Mouse (Mus musculus) limb, embryonic 13.5 days (tissue): ENCODE measurements around the gene Spa17. TPM values are rescaled to one million over a fixed set of nuclear protein-coding genes. Genes with fewer than 3 reads are reported as not detected.

Experiments used
- ATAC-seq: fragments of 200-750 bp; cut with Nextera tagmentation; 2 replicates; pipeline ENCODE4 v1.8.0; 2017; ENCODE audit warnings: low read depth, moderate number of reproducible peaks, moderate TSS enrichment; ENCODE audit not compliant: low FRiP score
- H3K27ac ChIP-seq: fragments of 300-500 bp; sonication (generic); 2 replicates; pipeline ENCODE4 v1.5.1; 2015; ENCODE audit warnings: inconsistent platforms, mild to moderate bottlenecking, moderate library complexity
- H3K27me3 ChIP-seq: fragments of 300-500 bp; sonication (generic); 2 replicates; pipeline ENCODE4 v1.6.1; 2015; ENCODE audit warnings: mild to moderate bottlenecking, inconsistent platforms
- H3K36me3 ChIP-seq: fragments of 300-500 bp; sonication (generic); 2 replicates; pipeline ENCODE4 v1.6.1; 2015; ENCODE audit warnings: inconsistent platforms, mild to moderate bottlenecking, moderate library complexity
- H3K4me1 ChIP-seq: fragments of 300-500 bp; sonication (generic); 2 replicates; pipeline ENCODE4 v1.6.1; 2015; ENCODE audit warnings: inconsistent platforms
- H3K4me2 ChIP-seq: fragments of 300-500 bp; sonication (generic); replicated peaks from 2 replicates; pipeline ENCODE4 v1.6.1; 2015; ENCODE audit warnings: inconsistent platforms, mild to moderate bottlenecking, moderate library complexity
- H3K4me3 ChIP-seq: fragments of 300-500 bp; sonication (generic); 2 replicates; pipeline ENCODE4 v1.5.1; 2015; ENCODE audit warnings: moderate library complexity, mild to moderate bottlenecking, inconsistent platforms
- H3K9ac ChIP-seq: fragments of 300-500 bp; sonication (generic); 2 replicates; pipeline ENCODE4 v1.6.1; 2015; ENCODE audit warnings: mild to moderate bottlenecking, inconsistent platforms
- H3K9me3 ChIP-seq: fragments of 300-500 bp; sonication (generic); 2 replicates; pipeline ENCODE4 v1.6.1; 2016; ENCODE audit warnings: inconsistent platforms
- WGBS: fragments of 180-500 bp; shearing (Covaris S2); methylation state at CpG from one replicate; pipeline ENCODE4 v1.1.7; 2015; 5-methylcytosine and 5-hydroxymethylcytosine counted together
- polyA plus RNA-seq: library from polyadenylated mRNA; unstranded; fragments of >200 nt; fragmentation: Nextera tagmentation; extraction: Ambion mirVana; gene quantifications from 2 replicates; pipeline ENCODE4 v1.2.1, GENCODE M21; 2015

The Spa17 gene
- polyA plus RNA-seq, 1 experiment from 2014 or later: 6.0 TPM

GRCm38 (mm10) chr9:37634269-37634668 lies 20.7 kb upstream of the Spa17 start:
- WGBS: 84% methylated on average over 3 of the region's 3 CpGs
- no peak for ATAC-seq
- Histone ChIP-seq H3K36me3 (no peaks in the 10 kb centered on the region), H3K4me1 (no peaks in the 10 kb centered on the region), H3K27me3 (no peaks in the 10 kb centered on the region), H3K4me2 (no peak overlapping the region), H3K4me3 (no peak overlapping the region), H3K9ac (no peak overlapping the region), H3K9me3 (no peaks in the 10 kb centered on the region), H3K27ac (no peak overlapping the region)

GRCm38 (mm10) chr9:37632305-37632704 lies 18.8 kb upstream of the Spa17 start:
- 75% methylated on average over 2 of the region's 2 CpGs for WGBS
- no peak for ATAC-seq

GRCm38 (mm10) chr9:37629941-37630340 lies 16.4 kb upstream of the Spa17 start:
- H3K4me1 ChIP-seq: no peaks in the 10 kb centered on the region
- no peak overlapping the region for H3K9ac ChIP-seq
- H3K9me3 ChIP-seq: no peaks in the 10 kb centered on the region
- no peak overlapping the region for H3K27ac ChIP-seq
- no peak for ATAC-seq
- H3K4me2 ChIP-seq: no peak overlapping the region
- WGBS: 80% methylated on average over 2 of the region's 2 CpGs
- H3K4me3 ChIP-seq: no peak overlapping the region
- no peaks in the 10 kb centered on the region for H3K36me3 ChIP-seq
- peaks cover 10% of the 10 kb centered on the region for H3K27me3 ChIP-seq

More at GRCm38 (mm10) chr9:37632305-37632704, 18.8 kb upstream of the Spa17 start:
- Histone ChIP-seq H3K4me1 (no peaks in the 10 kb centered on the region), H3K27ac (no peak overlapping the region), H3K4me3 (no peak overlapping the region), H3K36me3 (no peaks in the 10 kb centered on the region), H3K4me2 (no peak overlapping the region), H3K9me3 (no peaks in the 10 kb centered on the region), H3K9ac (no peak overlapping the region), H3K27me3 (0 out of 2 replicates have a peak, but pooled peaks cover 3% of the 10 kb centered on the region)

- 72% methylated on average over 4 of the region's 4 CpGs for WGBS
Observed at GRCm38 (mm10) chr9:37628581-37628980, 15.1 kb upstream of the Spa17 start.

GRCm38 (mm10) chr9:37627263-37627662 lies 13.7 kb upstream of the Spa17 start:
- Histone ChIP-seq H3K4me1 (no peaks in the 10 kb centered on the region), H3K9ac (no peak overlapping the region), H3K9me3 (no peaks in the 10 kb centered on the region), H3K27ac (no peak overlapping the region), H3K36me3 (no peaks in the 10 kb centered on the region), H3K27me3 (peaks cover 10% of the 10 kb centered on the region), H3K4me3 (no peak overlapping the region), H3K4me2 (no peak overlapping the region)
- no peak for ATAC-seq
- WGBS: 100% methylated on average over 1 of the region's 1 CpGs

More at GRCm38 (mm10) chr9:37628581-37628980, 15.1 kb upstream of the Spa17 start:
- H3K27ac ChIP-seq: no peak overlapping the region
- H3K4me3 ChIP-seq: no peak overlapping the region
- H3K9me3 ChIP-seq: no peaks in the 10 kb centered on the region
- H3K9ac ChIP-seq: no peak overlapping the region
- no peak for ATAC-seq
- no peaks in the 10 kb centered on the region for H3K36me3 ChIP-seq
- no peak overlapping the region for H3K4me2 ChIP-seq
- H3K27me3 ChIP-seq: peaks cover 10% of the 10 kb centered on the region
- H3K4me1 ChIP-seq: no peaks in the 10 kb centered on the region

GRCm38 (mm10) chr9:37626103-37626567 lies 12.6 kb upstream of the Spa17 start:
- no peak overlapping the region for H3K9ac ChIP-seq
- no peaks in the 10 kb centered on the region for H3K36me3 ChIP-seq
- no peak overlapping the region for H3K4me3 ChIP-seq
- H3K4me2 ChIP-seq: no peak overlapping the region
- WGBS: 21% methylated on average over 3 of the region's 3 CpGs
- ATAC-seq: no peak
- no peaks in the 10 kb centered on the region for H3K9me3 ChIP-seq
- no peak overlapping the region for H3K27ac ChIP-seq
- no peaks in the 10 kb centered on the region for H3K4me1 ChIP-seq
- peaks cover 16% of the 10 kb centered on the region for H3K27me3 ChIP-seq

- Histone ChIP-seq H3K27ac (no peak overlapping the region), H3K27me3 (peaks cover 17% of the 10 kb centered on the region), H3K4me3 (no peak overlapping the region), H3K9me3 (no peaks in the 10 kb centered on the region), H3K9ac (no peak overlapping the region), H3K4me1 (no peaks in the 10 kb centered on the region), H3K36me3 (no peaks in the 10 kb centered on the region), H3K4me2 (no peak overlapping the region)
- ATAC-seq: peak; percentile 19; the same call in 1 of the 2 replicates
- 24% methylated on average over 7 of the region's 7 CpGs for WGBS
Observed at GRCm38 (mm10) chr9:37625641-37626040, 12.1 kb upstream of the Spa17 start.

GRCm38 (mm10) chr9:37625129-37625528 lies 11.6 kb upstream of the Spa17 start:
- Histone ChIP-seq H3K27ac (no peak overlapping the region), H3K27me3 (peaks cover 17% of the 10 kb centered on the region), H3K4me3 (no peak overlapping the region), H3K36me3 (no peaks in the 10 kb centered on the region), H3K4me1 (no peaks in the 10 kb centered on the region), H3K9ac (no peak overlapping the region), H3K9me3 (no peaks in the 10 kb centered on the region), H3K4me2 (no peak overlapping the region)
- WGBS: 49% methylated on average over 3 of the region's 3 CpGs
- ATAC-seq: no peak

GRCm38 (mm10) chr9:37624502-37624901 lies 11.0 kb upstream of the Spa17 start:
- Histone ChIP-seq H3K27me3 (peaks cover 17% of the 10 kb centered on the region), H3K27ac (no peak overlapping the region), H3K4me2 (no peak overlapping the region), H3K4me3 (no peak overlapping the region), H3K36me3 (no peaks in the 10 kb centered on the region), H3K9me3 (no peaks in the 10 kb centered on the region), H3K4me1 (no peaks in the 10 kb centered on the region), H3K9ac (no peak overlapping the region)
- ATAC-seq: no peak
- WGBS: 92% methylated on average over 1 of the region's 1 CpGs

GRCm38 (mm10) chr9:37623981-37624380 lies 10.5 kb upstream of the Spa17 start:
- H3K9me3 ChIP-seq: no peaks in the 10 kb centered on the region
- 81% methylated on average over 3 of the region's 3 CpGs for WGBS
- H3K9ac ChIP-seq: no peak overlapping the region
- no peak overlapping the region for H3K27ac ChIP-seq
- H3K36me3 ChIP-seq: no peaks in the 10 kb centered on the region
- no peak for ATAC-seq
- H3K4me2 ChIP-seq: no peak overlapping the region
- peaks cover 17% of the 10 kb centered on the region for H3K27me3 ChIP-seq
- H3K4me1 ChIP-seq: no peaks in the 10 kb centered on the region
- no peak overlapping the region for H3K4me3 ChIP-seq

- no peaks in the 10 kb centered on the region for H3K9me3 ChIP-seq
- no peak overlapping the region for H3K27ac ChIP-seq
- no peaks in the 10 kb centered on the region for H3K4me1 ChIP-seq
- H3K9ac ChIP-seq: no peak overlapping the region
- no peaks in the 10 kb centered on the region for H3K36me3 ChIP-seq
- 84% methylated on average over 6 of the region's 6 CpGs for WGBS
- H3K4me2 ChIP-seq: no peak overlapping the region
- H3K27me3 ChIP-seq: peaks cover 25% of the 10 kb centered on the region
- ATAC-seq: no peak
- no peak overlapping the region for H3K4me3 ChIP-seq
Observed at GRCm38 (mm10) chr9:37621290-37621689, 7.8 kb upstream of the Spa17 start.

- H3K4me1 ChIP-seq: 0 out of 2 replicates have a peak, but pooled peaks cover 3% of the 10 kb centered on the region
- H3K4me3 ChIP-seq: no peak overlapping the region
- H3K4me2 ChIP-seq: no peak overlapping the region
- no peak for ATAC-seq
- no peak overlapping the region for H3K27ac ChIP-seq
- no peaks in the 10 kb centered on the region for H3K36me3 ChIP-seq
- peak overlapping the region; percentile 51 for H3K9ac ChIP-seq
- WGBS: 45% methylated on average over 2 of the region's 2 CpGs
- no peaks in the 10 kb centered on the region for H3K9me3 ChIP-seq
- peaks cover 22% of the 10 kb centered on the region for H3K27me3 ChIP-seq
Observed at GRCm38 (mm10) chr9:37616770-37617169, 3.2 kb upstream of the Spa17 start.

- H3K4me1 ChIP-seq: 0 out of 2 replicates have a peak, but pooled peaks cover 3% of the 10 kb centered on the region
- no peaks in the 10 kb centered on the region for H3K36me3 ChIP-seq
- no peak overlapping the region for H3K4me3 ChIP-seq
- WGBS: 64% methylated on average over 5 of the region's 5 CpGs
- H3K27me3 ChIP-seq: peaks cover 15% of the 10 kb centered on the region; the same call in 1 of the 2 replicates
- H3K4me2 ChIP-seq: no peak overlapping the region
- H3K27ac ChIP-seq: no peak overlapping the region
- H3K9me3 ChIP-seq: no peaks in the 10 kb centered on the region
- no peak overlapping the region for H3K9ac ChIP-seq
- ATAC-seq: no peak
Observed at GRCm38 (mm10) chr9:37615220-37615619, 1.7 kb upstream of the Spa17 start.
